Mouse (Mus musculus) liver, adult 2 months (tissue): ENCODE results near the gene Ccdc62. TPM values are rescaled to one million over a fixed set of nuclear protein-coding genes. Genes with fewer than 3 reads are reported as not detected.

Experiments used
- DNase-seq: peaks from one replicate; pipeline ENCODE4 v3.0.0-alpha.2; 2011; ENCODE audit warnings: low read depth, low spot score; ENCODE audit errors: extremely low read depth
- H3K27ac ChIP-seq: fragments of 200-500 bp; replicated peaks from 2 replicates; pipeline ENCODE4 v1.5.1; 2012; ENCODE audit warnings: low read depth, mild to moderate bottlenecking, control low read depth, inconsistent platforms, low read length; ENCODE audit not compliant: insufficient read depth
- H3K27me3 ChIP-seq: fragments of 200-500 bp; 2 replicates; pipeline ENCODE4 v1.6.1; 2012; ENCODE audit warnings: mild to moderate bottlenecking, moderate library complexity, low read length, inconsistent platforms; ENCODE audit not compliant: control insufficient read depth, insufficient read depth
- H3K36me3 ChIP-seq: fragments of 200-500 bp; 2 replicates; pipeline ENCODE4 v1.6.1; 2012; ENCODE audit warnings: low read length, inconsistent platforms; ENCODE audit not compliant: control insufficient read depth, insufficient read depth
- H3K4me1 ChIP-seq: fragments of 200-500 bp; 2 replicates; pipeline ENCODE4 v1.6.1; 2011; ENCODE audit warnings: low read length; ENCODE audit not compliant: control insufficient read depth, insufficient read depth
- H3K4me3 ChIP-seq: fragments of 200-500 bp; 2 replicates; pipeline ENCODE4 v1.5.1; 2011; ENCODE audit warnings: low read depth, mild to moderate bottlenecking, control low read depth, low read length, moderate library complexity; ENCODE audit not compliant: insufficient read depth
- H3K79me2 ChIP-seq: fragments of 200-500 bp; 2 replicates; pipeline ENCODE4 v1.6.1; 2012; ENCODE audit warnings: inconsistent platforms, mild to moderate bottlenecking, low read length, moderate library complexity; ENCODE audit not compliant: control insufficient read depth, insufficient read depth
- H3K9ac ChIP-seq: fragments of 200-500 bp; 2 replicates; pipeline ENCODE4 v1.6.1; 2012; ENCODE audit warnings: low read depth, mild to moderate bottlenecking, control low read depth, inconsistent platforms, low read length
- CTCF ChIP-seq: fragments of 200-500 bp; IDR thresholded peaks from 2 replicates; pipeline ENCODE4 v1.5.1; 2011; ENCODE audit warnings: low read depth, low read length, control low read depth
- POLR2A ChIP-seq: fragments of 200-500 bp; IDR thresholded peaks from 2 replicates; pipeline ENCODE4 v1.6.1; 2011; ENCODE audit warnings: low read length, control low read depth; ENCODE audit not compliant: insufficient read depth; ENCODE audit errors: extremely low read depth
- WGBS: fragments of 180-500 bp; shearing (Covaris S2); methylation state at CpG from one replicate; pipeline ENCODE4 v1.1.7; 2018; 5-methylcytosine and 5-hydroxymethylcytosine counted together
- polyA plus RNA-seq: library from polyadenylated mRNA; depleted of rRNA; stranded (reverse); fragments of >200 nt; gene quantifications from 2 replicates; pipeline ENCODE4 v1.2.3, GENCODE M21; 2012
- total RNA-seq: library from RNA; depleted of rRNA; stranded (reverse); fragments of >200 nt; gene quantifications from 2 replicates; pipeline ENCODE4 v1.2.3, GENCODE M21; 2014

Ccdc62 gene
- total and polyA plus RNA-seq, 2 experiments = 2.1 to 3.2 TPM

- H3K79me2 ChIP-seq = no peaks in the 10 kb centered on the region
- no peak within 1 kb of the TSS for H3K4me3 ChIP-seq
- no peak within 1 kb of the TSS for H3K9ac ChIP-seq
- peaks cover 48% of the 10 kb centered on the region for H3K36me3 ChIP-seq
- DNase-seq = no peak
- TF ChIP-seq POLR2A (no peak), CTCF (no peak)
- WGBS = 95% methylated on average over 9 of the region's 9 CpGs
- H3K4me1 ChIP-seq = peaks cover 6% of the 10 kb centered on the region
- H3K27ac ChIP-seq = no peak within 1 kb of the TSS
- H3K27me3 ChIP-seq = no peaks in the 10 kb centered on the region
These were observed 3.4 kb upstream of the Ccdc62 start, which contains the start of gene Gm43518 for GRCm38 (mm10) chr5:123927118-123927517. TSS of gene Gm43518 (plus strand) at chr5:123927418.

- Histone ChIP-seq H3K27ac (peak overlapping the region; percentile 88; the same call in 1 of the 2 replicates), H3K36me3 (peaks cover 12% of the 10 kb centered on the region), H3K79me2 (no peaks in the 10 kb centered on the region), H3K9ac (peak overlapping the region; percentile 89), H3K27me3 (no peaks in the 10 kb centered on the region), H3K4me3 (peak overlapping the region; percentile 86; the same call in 1 of the 2 replicates), H3K4me1 (peaks cover 6% of the 10 kb centered on the region)
- no peak for TF ChIP-seq CTCF
- TF ChIP-seq POLR2A = no peak
- DNase-seq = no peak
- 47% methylated on average over 13 of the region's 13 CpGs for WGBS
These were observed 652 bp downstream of the Ccdc62 start for GRCm38 (mm10) chr5:123931131-123931530.

- DNase-seq = no peak
- Histone ChIP-seq H3K27ac (no peak overlapping the region), H3K4me3 (no peak overlapping the region), H3K4me1 (peaks cover 6% of the 10 kb centered on the region), H3K9ac (no peak overlapping the region), H3K79me2 (no peaks in the 10 kb centered on the region), H3K36me3 (peaks cover 1% of the 10 kb centered on the region; the same call in 1 of the 2 replicates), H3K27me3 (no peaks in the 10 kb centered on the region)
- TF ChIP-seq POLR2A (no peak), CTCF (no peak)
These were observed 2.4 kb downstream of the Ccdc62 start for GRCm38 (mm10) chr5:123932927-123933326.

GRCm38 (mm10) chr5:123933556-123933955, 3.1 kb downstream of the Ccdc62 start:
- 94% methylated on average over 12 of the region's 12 CpGs for WGBS
- no peaks in the 10 kb centered on the region for H3K36me3 ChIP-seq
- H3K4me1 ChIP-seq = peaks cover 6% of the 10 kb centered on the region
- no peaks in the 10 kb centered on the region for H3K79me2 ChIP-seq
- no peak for TF ChIP-seq CTCF
- H3K4me3 ChIP-seq = no peak overlapping the region
- no peaks in the 10 kb centered on the region for H3K27me3 ChIP-seq
- no peak for DNase-seq
- H3K27ac ChIP-seq = no peak overlapping the region
- H3K9ac ChIP-seq = no peak overlapping the region

- H3K4me1 ChIP-seq = peaks cover 6% of the 10 kb centered on the region
- DNase-seq = no peak
- 65% methylated on average over 18 of the region's 18 CpGs for WGBS
- no peaks in the 10 kb centered on the region for H3K27me3 ChIP-seq
- H3K9ac ChIP-seq = no peak overlapping the region
- H3K4me3 ChIP-seq = no peak overlapping the region
- no peaks in the 10 kb centered on the region for H3K36me3 ChIP-seq
- no peak overlapping the region for H3K27ac ChIP-seq
- no peaks in the 10 kb centered on the region for H3K79me2 ChIP-seq
- TF ChIP-seq POLR2A = no peak
- TF ChIP-seq CTCF = peak; percentile 40; the same call in 1 of the 2 replicates
These were observed 3.6 kb downstream of the Ccdc62 start for GRCm38 (mm10) chr5:123933957-123934591.

GRCm38 (mm10) chr5:123935931-123936330, 5.5 kb downstream of the Ccdc62 start:
- 92% methylated on average over 5 of the region's 5 CpGs for WGBS
- H3K9ac ChIP-seq = no peak overlapping the region
- TF ChIP-seq POLR2A (no peak), CTCF (no peak)

More at GRCm38 (mm10) chr5:123935931-123936330, 5.5 kb downstream of the Ccdc62 start:
- Histone ChIP-seq H3K4me3 (no peak overlapping the region), H3K79me2 (no peaks in the 10 kb centered on the region), H3K4me1 (peaks cover 3% of the 10 kb centered on the region), H3K27me3 (no peaks in the 10 kb centered on the region), H3K36me3 (no peaks in the 10 kb centered on the region), H3K27ac (no peak overlapping the region)
- no peak for DNase-seq
